Mouse (Mus musculus): Measurements from ENCODE around the gene Ttc7b. TPM values are rescaled to one million over a fixed set of nuclear protein-coding genes. Genes with fewer than 3 reads are reported as not detected.

Gene Ttc7b
- polyA plus RNA-seq, 1 experiment: 7.1 TPM

DNA sequence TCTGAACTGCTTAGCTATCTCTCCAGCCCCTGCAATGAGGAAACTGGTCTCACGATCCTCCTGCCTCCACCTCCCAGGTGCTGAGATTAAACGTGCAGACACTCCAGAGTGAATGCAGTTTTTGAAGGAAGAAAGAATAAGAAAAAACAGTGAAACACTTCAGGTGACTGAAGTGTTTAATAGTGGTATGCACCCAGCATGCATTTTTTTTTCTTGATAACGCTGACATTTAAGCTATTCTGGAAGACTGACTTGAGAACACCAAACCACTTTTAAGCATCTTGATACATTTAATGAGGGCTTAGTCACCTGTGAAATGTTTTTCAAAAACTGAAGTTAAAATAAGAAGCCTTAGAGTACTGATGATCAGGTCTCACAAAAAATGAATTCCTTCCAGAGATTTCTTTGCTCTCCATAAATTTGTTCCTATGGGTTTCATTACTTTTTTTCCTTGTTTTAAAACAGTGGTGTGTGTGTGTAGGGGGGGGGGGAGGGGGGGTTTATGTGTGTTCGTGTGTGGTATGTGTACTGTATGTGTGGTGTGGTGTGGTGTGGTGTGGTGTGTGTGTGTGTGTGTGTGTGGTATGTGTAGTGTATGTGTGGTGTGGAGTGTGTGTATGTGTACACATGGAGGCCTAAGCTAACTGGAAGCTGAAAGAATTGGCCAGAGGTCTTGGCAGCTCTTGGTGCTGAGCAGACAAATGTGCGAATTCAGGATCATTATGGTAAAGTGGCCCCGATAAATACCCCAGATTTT is 23.0 kb upstream of the Ttc7b start:
- TF ChIP-seq POLR2A (IDR thresholded peaks at IDR 0.05; ENCODE audit: control insufficient read depth, low read depth, low read length) (no peak), CTCF (IDR thresholded peaks at IDR 0.05; ENCODE audit: control insufficient read depth, insufficient read depth, insufficient replicate concordance, low read depth, low read length) (no peak)
- Histone ChIP-seq H3K4me1 (ENCODE audit: control insufficient read depth, insufficient read depth, low read length) (no peaks in the 10 kb centered on the region), H3K36me3 (ENCODE audit: control insufficient read depth, insufficient read depth, low read length) (no peaks in the 10 kb centered on the region), H3K27ac (ENCODE audit: control insufficient read depth, insufficient read depth, low read depth, low read length) (no peak overlapping the region), H3K27me3 (ENCODE audit: control insufficient read depth, insufficient read depth, low read length) (no peaks in the 10 kb centered on the region), H3K4me3 (ENCODE audit: control insufficient read depth, low read depth, low read length) (no peak overlapping the region)

DNA sequence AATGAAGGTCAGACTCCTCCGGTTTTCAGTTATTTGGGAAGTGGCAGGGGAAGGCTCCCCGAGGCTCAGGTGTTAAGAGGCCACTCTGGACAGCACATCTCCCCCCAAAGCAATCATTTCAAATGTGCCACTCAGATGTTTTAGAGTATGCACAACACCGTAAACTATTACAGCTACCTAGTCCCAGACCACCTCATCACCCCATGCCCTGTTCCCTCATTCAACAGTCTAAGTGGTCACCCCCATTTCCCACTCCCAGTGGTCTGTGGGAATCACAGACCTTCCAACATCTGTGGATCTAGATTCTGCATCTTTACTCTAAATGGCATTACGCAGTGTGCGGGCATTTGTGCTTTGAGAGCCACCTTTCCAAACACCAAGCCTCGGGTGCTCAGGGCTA is 21.9 kb upstream of the Ttc7b start:
- Histone ChIP-seq H3K27me3 (ENCODE audit: control insufficient read depth, insufficient read depth, low read length) (no peaks in the 10 kb centered on the region), H3K36me3 (ENCODE audit: control insufficient read depth, insufficient read depth, low read length) (no peaks in the 10 kb centered on the region), H3K4me1 (ENCODE audit: control insufficient read depth, insufficient read depth, low read length) (no peaks in the 10 kb centered on the region), H3K27ac (ENCODE audit: control insufficient read depth, insufficient read depth, low read depth, low read length) (no peak overlapping the region), H3K4me3 (ENCODE audit: control insufficient read depth, low read depth, low read length) (no peak overlapping the region)
- TF ChIP-seq POLR2A (IDR thresholded peaks at IDR 0.05; ENCODE audit: control insufficient read depth, low read depth, low read length) (no peak), CTCF (IDR thresholded peaks at IDR 0.05; ENCODE audit: control insufficient read depth, insufficient read depth, insufficient replicate concordance, low read depth, low read length) (no peak)

DNA sequence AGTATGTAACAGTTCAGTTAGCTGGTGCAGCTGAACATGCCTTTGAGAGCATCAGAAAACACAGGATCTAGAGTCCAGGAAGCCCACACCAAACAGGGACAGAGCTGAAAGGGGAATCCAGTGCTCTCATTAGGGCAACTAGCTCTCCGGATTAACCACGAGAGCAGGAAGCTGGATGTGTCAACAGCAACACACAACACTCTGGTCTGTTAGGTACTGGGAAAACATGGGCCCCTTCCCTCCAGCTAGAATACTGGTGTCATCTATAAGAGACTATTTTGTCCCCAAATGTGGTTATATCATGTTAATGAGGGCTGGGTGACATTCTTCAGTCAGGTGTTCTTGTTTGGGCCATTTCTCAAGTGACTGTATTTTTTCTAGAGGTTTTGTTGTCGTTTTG is 21.4 kb upstream of the Ttc7b start:
- Histone ChIP-seq H3K4me1 (ENCODE audit: control insufficient read depth, insufficient read depth, low read length) (no peaks in the 10 kb centered on the region), H3K36me3 (ENCODE audit: control insufficient read depth, insufficient read depth, low read length) (no peaks in the 10 kb centered on the region), H3K27ac (ENCODE audit: control insufficient read depth, insufficient read depth, low read depth, low read length) (no peak overlapping the region), H3K27me3 (ENCODE audit: control insufficient read depth, insufficient read depth, low read length) (no peaks in the 10 kb centered on the region), H3K4me3 (ENCODE audit: control insufficient read depth, low read depth, low read length) (no peak overlapping the region)
- TF ChIP-seq POLR2A (IDR thresholded peaks at IDR 0.05; ENCODE audit: control insufficient read depth, low read depth, low read length): no peak
- TF ChIP-seq CTCF (IDR thresholded peaks at IDR 0.05; ENCODE audit: control insufficient read depth, insufficient read depth, insufficient replicate concordance, low read depth, low read length): no peak

DNA sequence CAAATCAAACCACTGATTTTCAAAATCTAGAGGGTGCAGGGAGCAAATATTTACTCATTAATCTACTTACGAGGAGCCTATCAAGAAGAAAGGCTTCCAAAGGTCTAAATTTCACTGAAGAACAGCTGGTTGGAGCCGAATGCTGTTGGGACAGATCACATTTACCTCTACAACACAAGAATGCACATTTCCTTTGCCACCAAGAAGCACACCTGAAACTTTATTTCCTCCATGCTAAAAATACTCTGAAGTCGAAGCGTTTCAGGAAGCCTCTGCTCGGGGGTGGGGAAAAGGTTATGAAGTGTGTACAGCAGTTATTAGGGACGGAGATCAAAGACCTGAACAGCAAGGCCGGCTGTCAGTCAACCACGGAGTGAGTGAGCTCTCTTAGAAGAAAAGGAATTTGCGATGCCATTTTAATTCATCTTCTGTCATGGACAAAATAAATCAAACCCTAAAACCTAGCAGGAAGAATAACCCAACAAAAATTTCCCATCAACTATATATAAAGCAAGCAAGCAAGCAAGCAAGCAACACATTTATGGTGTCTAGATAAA is 18.6 kb upstream of the Ttc7b start:
- no peaks in the 10 kb centered on the region for H3K4me1 ChIP-seq (ENCODE audit: control insufficient read depth, insufficient read depth, low read length)
- TF ChIP-seq POLR2A (IDR thresholded peaks at IDR 0.05; ENCODE audit: control insufficient read depth, low read depth, low read length): no peak
- TF ChIP-seq CTCF (IDR thresholded peaks at IDR 0.05; ENCODE audit: control insufficient read depth, insufficient read depth, insufficient replicate concordance, low read depth, low read length): no peak
- no peaks in the 10 kb centered on the region for H3K36me3 ChIP-seq (ENCODE audit: control insufficient read depth, insufficient read depth, low read length)
- H3K27me3 ChIP-seq (ENCODE audit: control insufficient read depth, insufficient read depth, low read length): no peaks in the 10 kb centered on the region
- no peak overlapping the region for H3K4me3 ChIP-seq (ENCODE audit: control insufficient read depth, low read depth, low read length)
- H3K27ac ChIP-seq (ENCODE audit: control insufficient read depth, insufficient read depth, low read depth, low read length): no peak overlapping the region

DNA sequence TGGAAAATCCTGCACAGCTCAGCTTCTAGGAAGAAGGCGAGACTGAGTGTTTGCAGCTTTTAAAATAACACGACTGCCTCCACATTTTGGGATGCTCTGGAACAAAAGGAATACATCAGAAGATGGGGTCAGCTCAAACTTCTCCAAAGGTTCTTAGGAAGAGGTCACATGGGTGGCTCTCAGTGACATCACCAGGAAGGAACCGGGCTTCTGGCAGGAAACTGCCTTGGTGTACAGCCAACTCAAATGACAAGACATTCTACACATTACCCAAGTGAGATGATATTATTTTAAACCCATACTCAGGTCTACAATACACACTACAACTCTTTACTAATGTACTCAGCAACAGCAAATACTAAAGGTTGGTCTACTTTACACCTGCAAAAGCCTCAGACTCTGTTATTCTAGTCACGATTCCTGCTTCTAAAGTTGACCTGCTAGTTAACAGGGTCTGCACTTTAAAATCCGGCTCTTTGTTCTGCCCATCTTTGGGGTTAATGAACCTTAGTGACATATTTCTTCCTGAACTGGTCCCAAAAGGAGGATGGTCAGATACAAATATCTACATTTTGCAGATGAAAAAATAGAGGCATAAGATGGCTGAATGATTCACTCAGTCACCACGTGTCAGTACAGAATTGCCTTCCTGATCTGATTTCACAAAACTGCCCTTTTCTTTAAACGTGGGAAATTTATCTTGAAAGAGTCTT is 18.0 kb upstream of the Ttc7b start:
- TF ChIP-seq CTCF (IDR thresholded peaks at IDR 0.05; ENCODE audit: control insufficient read depth, insufficient read depth, insufficient replicate concordance, low read depth, low read length): no peak
- TF ChIP-seq POLR2A (IDR thresholded peaks at IDR 0.05; ENCODE audit: control insufficient read depth, low read depth, low read length): no peak
- Histone ChIP-seq H3K36me3 (ENCODE audit: control insufficient read depth, insufficient read depth, low read length) (no peaks in the 10 kb centered on the region), H3K4me1 (ENCODE audit: control insufficient read depth, insufficient read depth, low read length) (no peaks in the 10 kb centered on the region), H3K27me3 (ENCODE audit: control insufficient read depth, insufficient read depth, low read length) (no peaks in the 10 kb centered on the region), H3K4me3 (ENCODE audit: control insufficient read depth, low read depth, low read length) (no peak overlapping the region), H3K27ac (ENCODE audit: control insufficient read depth, insufficient read depth, low read depth, low read length) (no peak overlapping the region)

DNA sequence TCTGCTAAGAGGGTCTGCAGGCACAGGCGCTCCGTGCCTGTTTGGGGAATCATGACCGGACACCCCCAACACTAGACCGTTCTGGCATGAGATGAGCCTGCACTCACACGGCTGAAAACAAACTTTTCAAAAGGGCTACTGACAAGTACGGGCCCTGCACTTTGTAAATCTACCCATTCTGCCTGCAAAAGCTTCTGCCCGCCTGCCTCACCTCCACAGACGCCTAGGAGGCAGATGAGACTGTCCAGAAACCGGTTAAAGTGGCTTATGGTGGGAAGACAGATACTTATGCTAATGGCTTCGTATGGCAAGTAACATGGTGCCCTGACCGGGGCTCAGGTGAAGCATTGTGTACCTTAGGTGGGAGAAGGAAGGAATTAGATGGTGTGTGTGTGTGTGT is 16.5 kb upstream of the Ttc7b start:
- no peak overlapping the region for H3K27ac ChIP-seq (ENCODE audit: control insufficient read depth, insufficient read depth, low read depth, low read length)

DNA sequence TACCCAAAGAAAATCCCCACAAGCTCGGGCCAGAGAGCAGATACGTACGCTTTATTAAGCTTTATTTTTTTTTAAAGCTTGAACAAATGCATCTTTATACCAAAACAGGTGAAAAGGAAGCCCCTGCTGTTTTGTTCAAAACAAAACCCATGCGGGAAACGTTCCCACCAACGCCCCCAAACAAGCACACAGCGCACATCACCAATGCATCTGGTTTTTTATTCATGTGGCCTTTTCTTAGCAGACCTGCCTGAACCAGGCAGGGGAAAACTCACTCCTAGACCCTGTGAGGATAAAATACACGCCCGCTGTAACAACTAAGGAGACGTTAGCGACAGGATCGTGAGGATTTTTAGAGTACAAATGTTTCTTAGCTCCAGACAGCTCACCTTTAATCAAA is 14.4 kb upstream of the Ttc7b start:
- TF ChIP-seq POLR2A (IDR thresholded peaks at IDR 0.05; ENCODE audit: control insufficient read depth, low read depth, low read length) (no peak), CTCF (IDR thresholded peaks at IDR 0.05; ENCODE audit: control insufficient read depth, insufficient read depth, insufficient replicate concordance, low read depth, low read length) (no peak)
- H3K27me3 ChIP-seq (ENCODE audit: control insufficient read depth, insufficient read depth, low read length): no peaks in the 10 kb centered on the region
- H3K4me3 ChIP-seq (ENCODE audit: control insufficient read depth, low read depth, low read length): no peak overlapping the region
- peak overlapping the region; percentile 36; the same call in 1 of the 2 replicates for H3K27ac ChIP-seq (ENCODE audit: control insufficient read depth, insufficient read depth, low read depth, low read length)
- no peaks in the 10 kb centered on the region for H3K36me3 ChIP-seq (ENCODE audit: control insufficient read depth, insufficient read depth, low read length)
- no peaks in the 10 kb centered on the region for H3K4me1 ChIP-seq (ENCODE audit: control insufficient read depth, insufficient read depth, low read length)

More for the DNA sequence above, 16.5 kb upstream of the Ttc7b start:
- Histone ChIP-seq H3K27me3 (ENCODE audit: control insufficient read depth, insufficient read depth, low read length) (no peaks in the 10 kb centered on the region), H3K4me3 (ENCODE audit: control insufficient read depth, low read depth, low read length) (no peak overlapping the region), H3K4me1 (ENCODE audit: control insufficient read depth, insufficient read depth, low read length) (no peaks in the 10 kb centered on the region), H3K36me3 (ENCODE audit: control insufficient read depth, insufficient read depth, low read length) (no peaks in the 10 kb centered on the region)
- TF ChIP-seq POLR2A (IDR thresholded peaks at IDR 0.05; ENCODE audit: control insufficient read depth, low read depth, low read length) (no peak), CTCF (IDR thresholded peaks at IDR 0.05; ENCODE audit: control insufficient read depth, insufficient read depth, insufficient replicate concordance, low read depth, low read length) (no peak)
